Mouse (Mus musculus) right cerebral cortex, postnatal 14 days (tissue): Measurements from ENCODE around the gene Idh1.

Experiments
- DNase-seq: peaks from one replicate; pipeline ENCODE4 v3.0.0; 2022

Gene Idh1

GRCm38 (mm10) chr1:65176171-65176570 is 10.1 kb downstream of the Idh1 start:
- no peak for DNase-seq

- DNase-seq = no peak
These were observed 12.6 kb downstream of the Idh1 start for GRCm38 (mm10) chr1:65173716-65174115.

GRCm38 (mm10) chr1:65171579-65171978 is 14.7 kb downstream of the Idh1 start:
- no peak for DNase-seq

GRCm38 (mm10) chr1:65169947-65170346 is 16.4 kb downstream of the Idh1 start:
- DNase-seq = no peak

GRCm38 (mm10) chr1:65169536-65169935 is 16.8 kb downstream of the Idh1 start:
- no peak for DNase-seq

GRCm38 (mm10) chr1:65167496-65167895 is 18.8 kb downstream of the Idh1 start:
- no peak for DNase-seq

- peak; percentile 15 for DNase-seq
These were observed 24.1 kb downstream of the Idh1 start for GRCm38 (mm10) chr1:65162210-65162609.

- DNase-seq = no peak
These were observed 30.2 kb downstream of the Idh1 start for GRCm38 (mm10) chr1:65156111-65156510.

- no peak for DNase-seq
These were observed 31.5 kb downstream of the Idh1 start for GRCm38 (mm10) chr1:65154814-65155213.

- no peak for DNase-seq
These were observed 38.3 kb downstream of the Idh1 start for GRCm38 (mm10) chr1:65147971-65148370.

- DNase-seq = no peak
These were observed 39.0 kb downstream of the Idh1 start for GRCm38 (mm10) chr1:65147326-65147725.

GRCm38 (mm10) chr1:65146601-65147000 is 39.7 kb downstream of the Idh1 start:
- no peak for DNase-seq

- no peak for DNase-seq
These were observed 41.5 kb downstream of the Idh1 start for GRCm38 (mm10) chr1:65144783-65145182.

- no peak for DNase-seq
These were observed 48.7 kb downstream of the Idh1 start for GRCm38 (mm10) chr1:65137560-65137959.

- DNase-seq = no peak
These were observed 53.5 kb downstream of the Idh1 start for GRCm38 (mm10) chr1:65132833-65133232.

- DNase-seq = no peak
These were observed 54.6 kb downstream of the Idh1 start for GRCm38 (mm10) chr1:65131671-65132070.

- DNase-seq = no peak
These were observed 56.1 kb downstream of the Idh1 start for GRCm38 (mm10) chr1:65130226-65130625.

GRCm38 (mm10) chr1:65129634-65130180 is 56.6 kb downstream of the Idh1 start:
- no peak for DNase-seq

GRCm38 (mm10) chr1:65122574-65123372 is 63.5 kb downstream of the Idh1 start, which contains the start of gene D630023F18Rik:
Gene D630023F18Rik, minus strand, starts transcription at chr1:65123214.
- peak; percentile 11 for DNase-seq

GRCm38 (mm10) chr1:65119438-65119837 is 66.9 kb downstream of the Idh1 start, which contains the start of gene Gm28845:
Gene Gm28845, minus strand, starts transcription at chr1:65119558.
- no peak for DNase-seq

- no peak for DNase-seq
These were observed 68.0 kb downstream of the Idh1 start for GRCm38 (mm10) chr1:65118150-65118913.

GRCm38 (mm10) chr1:65113536-65114172 is 72.6 kb downstream of the Idh1 start:
- no peak for DNase-seq

- DNase-seq = no peak
These were observed 73.5 kb downstream of the Idh1 start for GRCm38 (mm10) chr1:65112807-65113196.
